Mouse (Mus musculus) limb, embryonic 15.5 days (tissue): ENCODE measurements at regions not wholly inside any gene's neighbourhood (a gene's known extent, or its start where the extent isn't known, plus 50 kb on each side); places are given as distances from the start of the nearest gene placed in this dataset.

Experiments used
- ATAC-seq: fragments of 200-750 bp; cut with Nextera tagmentation; 2 replicates; pipeline ENCODE4 v1.8.0; 2017; ENCODE audit warnings: low read depth, moderate TSS enrichment; ENCODE audit not compliant: insufficient number of reproducible peaks, low FRiP score, low TSS enrichment
- H3K27ac ChIP-seq: fragments of 300-500 bp; sonication (generic); 2 replicates; pipeline ENCODE4 v1.5.1; 2015; ENCODE audit warnings: moderate library complexity, mild to moderate bottlenecking, inconsistent platforms
- H3K27me3 ChIP-seq: fragments of 300-500 bp; sonication (generic); 2 replicates; pipeline ENCODE4 v1.6.1; 2015; ENCODE audit warnings: inconsistent platforms
- H3K36me3 ChIP-seq: fragments of 300-500 bp; sonication (generic); 2 replicates; pipeline ENCODE4 v1.6.1; 2015; ENCODE audit warnings: inconsistent platforms
- H3K4me1 ChIP-seq: fragments of 300-500 bp; sonication (generic); 2 replicates; pipeline ENCODE4 v1.6.1; 2015; ENCODE audit warnings: inconsistent platforms
- H3K4me2 ChIP-seq: fragments of 300-500 bp; sonication (generic); 2 replicates; pipeline ENCODE4 v1.6.1; 2015; ENCODE audit warnings: mild to moderate bottlenecking, inconsistent platforms
- H3K4me3 ChIP-seq: fragments of 300-500 bp; sonication (generic); 2 replicates; pipeline ENCODE4 v1.5.1; 2015; ENCODE audit warnings: mild to moderate bottlenecking, inconsistent platforms
- H3K9ac ChIP-seq: fragments of 300-500 bp; sonication (generic); 2 replicates; pipeline ENCODE4 v1.6.1; 2015; ENCODE audit warnings: inconsistent platforms
- H3K9me3 ChIP-seq: fragments of 300-500 bp; sonication (generic); 2 replicates; pipeline ENCODE4 v1.6.1; 2016; ENCODE audit warnings: inconsistent platforms
- WGBS: fragments of 180-500 bp; shearing (Covaris S2); methylation state at CpG from one replicate; pipeline ENCODE4 v1.1.7; 2015; 5-methylcytosine and 5-hydroxymethylcytosine counted together

- 66% methylated on average over 7 of the region's 7 CpGs for WGBS
- Histone ChIP-seq H3K4me3 (no peak overlapping the region), H3K27ac (no peak overlapping the region), H3K4me1 (peaks cover 9% of the 10 kb centered on the region), H3K9ac (no peak overlapping the region), H3K4me2 (no peak overlapping the region), H3K9me3 (no peaks in the 10 kb centered on the region), H3K27me3 (no peaks in the 10 kb centered on the region; the same call in 1 of the 2 replicates), H3K36me3 (no peaks in the 10 kb centered on the region)
- ATAC-seq, result no peak
These were observed 164.3 kb downstream of the Npr3 start for GRCm38 (mm10) chr15:11742820-11743219.

GRCm38 (mm10) chr15:11742346-11742729 lies 164.7 kb downstream of the Npr3 start:
- Histone ChIP-seq H3K9me3 (no peaks in the 10 kb centered on the region), H3K4me2 (0 out of 2 replicates have a peak overlapping the region, but pooled peaks have one; percentile 14), H3K4me3 (no peak overlapping the region), H3K4me1 (peaks cover 9% of the 10 kb centered on the region), H3K27ac (no peak overlapping the region), H3K36me3 (no peaks in the 10 kb centered on the region), H3K9ac (no peak overlapping the region), H3K27me3 (peaks cover under 1% of the 10 kb centered on the region; the same call in 1 of the 2 replicates)
- WGBS, result 27% methylated on average over 6 of the region's 6 CpGs
- no peak for ATAC-seq

- no peak for ATAC-seq
- no peak overlapping the region for H3K27ac ChIP-seq
- H3K9ac ChIP-seq, result no peak overlapping the region
- no peaks in the 10 kb centered on the region for H3K36me3 ChIP-seq
- H3K4me2 ChIP-seq, result peak overlapping the region; percentile 14; the same call in 1 of the 2 replicates
- H3K27me3 ChIP-seq, result peaks cover 4% of the 10 kb centered on the region; the same call in 1 of the 2 replicates
- H3K4me3 ChIP-seq, result no peak overlapping the region
- H3K9me3 ChIP-seq, result no peaks in the 10 kb centered on the region
- H3K4me1 ChIP-seq, result peaks cover 9% of the 10 kb centered on the region
- WGBS, result 25% methylated on average over 18 of the region's 18 CpGs
These were observed 165.3 kb downstream of the Npr3 start for GRCm38 (mm10) chr15:11741598-11742345.

- no peak overlapping the region for H3K4me3 ChIP-seq
- no peaks in the 10 kb centered on the region for H3K36me3 ChIP-seq
- peaks cover 9% of the 10 kb centered on the region for H3K4me1 ChIP-seq
- H3K9ac ChIP-seq, result no peak overlapping the region
- H3K27ac ChIP-seq, result no peak overlapping the region
- no peak overlapping the region for H3K4me2 ChIP-seq
- H3K27me3 ChIP-seq, result peaks cover 4% of the 10 kb centered on the region; the same call in 1 of the 2 replicates
- WGBS, result 60% methylated on average over 4 of the region's 4 CpGs
- no peaks in the 10 kb centered on the region for H3K9me3 ChIP-seq
- no peak for ATAC-seq
These were observed 169.6 kb downstream of the Npr3 start for GRCm38 (mm10) chr15:11737436-11738000.

GRCm38 (mm10) chr15:11734639-11735265 lies 172.3 kb downstream of the Npr3 start:
- H3K27ac ChIP-seq, result no peak overlapping the region
- no peaks in the 10 kb centered on the region for H3K9me3 ChIP-seq
- WGBS, result 86% methylated on average over 5 of the region's 5 CpGs
- ATAC-seq, result no peak
- H3K27me3 ChIP-seq, result 0 out of 2 replicates have a peak, but pooled peaks cover 4% of the 10 kb centered on the region
- H3K4me1 ChIP-seq, result no peaks in the 10 kb centered on the region
- no peak overlapping the region for H3K4me3 ChIP-seq
- H3K4me2 ChIP-seq, result no peak overlapping the region
- H3K9ac ChIP-seq, result no peak overlapping the region
- no peaks in the 10 kb centered on the region for H3K36me3 ChIP-seq

GRCm38 (mm10) chr15:11729381-11729780 lies 177.7 kb downstream of the Npr3 start:
- Histone ChIP-seq H3K27ac (no peak overlapping the region), H3K36me3 (no peaks in the 10 kb centered on the region), H3K9ac (no peak overlapping the region), H3K9me3 (no peaks in the 10 kb centered on the region), H3K4me1 (no peaks in the 10 kb centered on the region), H3K4me2 (no peak overlapping the region), H3K27me3 (no peaks in the 10 kb centered on the region), H3K4me3 (no peak overlapping the region)
- no peak for ATAC-seq
- 33% methylated on average over 3 of the region's 3 CpGs for WGBS

GRCm38 (mm10) chr15:11725620-11726530 lies 181.2 kb downstream of the Npr3 start:
- H3K36me3 ChIP-seq, result no peaks in the 10 kb centered on the region
- H3K4me3 ChIP-seq, result no peak overlapping the region
- no peak overlapping the region for H3K4me2 ChIP-seq
- no peaks in the 10 kb centered on the region for H3K4me1 ChIP-seq
- H3K27ac ChIP-seq, result no peak overlapping the region
- ATAC-seq, result no peak
- H3K9ac ChIP-seq, result no peak overlapping the region
- no peaks in the 10 kb centered on the region for H3K27me3 ChIP-seq
- WGBS, result 91% methylated on average over 10 of the region's 10 CpGs
- H3K9me3 ChIP-seq, result no peaks in the 10 kb centered on the region

GRCm38 (mm10) chr15:11720645-11721044 lies 186.4 kb downstream of the Npr3 start:
- Histone ChIP-seq H3K9ac (no peak overlapping the region), H3K36me3 (no peaks in the 10 kb centered on the region), H3K4me1 (no peaks in the 10 kb centered on the region), H3K4me3 (no peak overlapping the region), H3K27ac (no peak overlapping the region), H3K4me2 (no peak overlapping the region), H3K9me3 (0 out of 2 replicates have a peak, but pooled peaks cover 4% of the 10 kb centered on the region), H3K27me3 (no peaks in the 10 kb centered on the region)
- ATAC-seq, result no peak
- 70% methylated on average over 4 of the region's 4 CpGs for WGBS

- 89% methylated on average over 11 of the region's 11 CpGs for WGBS
- Histone ChIP-seq H3K4me3 (no peak overlapping the region), H3K36me3 (no peaks in the 10 kb centered on the region), H3K4me1 (no peaks in the 10 kb centered on the region), H3K9ac (no peak overlapping the region), H3K9me3 (0 out of 2 replicates have a peak, but pooled peaks cover 4% of the 10 kb centered on the region), H3K27ac (no peak overlapping the region), H3K4me2 (no peak overlapping the region), H3K27me3 (no peaks in the 10 kb centered on the region)
- no peak for ATAC-seq
These were observed 190.8 kb downstream of the Npr3 start for GRCm38 (mm10) chr15:11716168-11716842.

- ATAC-seq, result no peak
- no peaks in the 10 kb centered on the region for H3K4me1 ChIP-seq
- no peaks in the 10 kb centered on the region for H3K36me3 ChIP-seq
- no peak overlapping the region; the same call in 1 of the 2 replicates for H3K27ac ChIP-seq
- H3K9ac ChIP-seq, result no peak overlapping the region
- H3K9me3 ChIP-seq, result 0 out of 2 replicates have a peak, but pooled peaks cover 4% of the 10 kb centered on the region
- WGBS, result 48% methylated on average over 16 of the region's 16 CpGs
- no peak overlapping the region for H3K4me3 ChIP-seq
- H3K4me2 ChIP-seq, result no peak overlapping the region
- H3K27me3 ChIP-seq, result no peaks in the 10 kb centered on the region
These were observed 194.4 kb downstream of the Npr3 start for GRCm38 (mm10) chr15:11712481-11713274.
